17 mouse cellular contexts compared by ENCODE assay signal in genomic region chr15:95316626-95317025, GRCm38 (mm10).
"Had no signal": no experiment of that assay in that cellular context is flagged by ENCODE, and none has a peak within 500 bp of the region (broad histone marks: within the 10 kb centered on the region; RNA-seq: fewer than 3 reads in every experiment).

No protein-coding gene starts in this region.

- H3K36me3 ChIP-seq: lung, embryonic 15.5 days; midbrain, embryonic 13.5 days; midbrain, embryonic 15.5 days; neural tube, embryonic 12.5 days; stomach, embryonic 15.5 days had no signal

- DNase-seq: lung, adult 2 months; lung, postnatal 14 days; lung, postnatal 36 days; right cerebral cortex, postnatal 14 days; thymus, adult 2 months; thymus, postnatal 25 days; thymus, postnatal 4 days had no signal

- H3K9ac ChIP-seq: lung, embryonic 15.5 days; midbrain, embryonic 13.5 days; midbrain, embryonic 15.5 days; neural tube, embryonic 12.5 days; stomach, embryonic 15.5 days had no signal

- H3K4me1 ChIP-seq: lung, embryonic 15.5 days; megakaryocyte, embryonic 14.5 days; stomach, embryonic 15.5 days had no signal

- H3K9me3 ChIP-seq: lung, embryonic 15.5 days; midbrain, embryonic 13.5 days; midbrain, embryonic 15.5 days; neural tube, embryonic 12.5 days; stomach, embryonic 15.5 days had no signal

- H3K27me3 ChIP-seq: lung, embryonic 15.5 days; megakaryocyte, embryonic 14.5 days; midbrain, embryonic 13.5 days; midbrain, embryonic 15.5 days; neural tube, embryonic 12.5 days; stomach, embryonic 15.5 days had no signal

- H3K4me3 ChIP-seq: lung, embryonic 15.5 days; megakaryocyte, embryonic 14.5 days; midbrain, embryonic 13.5 days; midbrain, embryonic 15.5 days; neural tube, embryonic 12.5 days; stomach, embryonic 15.5 days had no signal

- ATAC-seq: lung, postnatal 0 days; midbrain, embryonic 13.5 days; midbrain, embryonic 15.5 days had no signal

- H3K27ac ChIP-seq: lung, embryonic 15.5 days; macrophage; midbrain, embryonic 15.5 days; neural tube, embryonic 12.5 days; stomach, embryonic 15.5 days; stomach, postnatal 0 days had no signal

- H3K4me2 ChIP-seq: lung, embryonic 15.5 days; midbrain, embryonic 11.5 days; midbrain, embryonic 13.5 days; midbrain, embryonic 15.5 days; neural tube, embryonic 12.5 days; stomach, embryonic 15.5 days had no signal
